Mouse (Mus musculus): ENCODE measurements around the gene Fam222b. TPM values are rescaled to one million over a fixed set of nuclear protein-coding genes. Genes with fewer than 3 reads are reported as not detected.
A peak's percentile ranks its signal among the peaks of the same experiment; 100 is the strongest.
"Not testable (repeated sequence)": the region's sequence is repeated elsewhere in the genome, so short reads cannot be mapped to it uniquely, and the experiment has no call there.

Fam222b gene
- total RNA-seq, 2 experiments from 2014 or later = 29.5 to 30.3 TPM

DNA sequence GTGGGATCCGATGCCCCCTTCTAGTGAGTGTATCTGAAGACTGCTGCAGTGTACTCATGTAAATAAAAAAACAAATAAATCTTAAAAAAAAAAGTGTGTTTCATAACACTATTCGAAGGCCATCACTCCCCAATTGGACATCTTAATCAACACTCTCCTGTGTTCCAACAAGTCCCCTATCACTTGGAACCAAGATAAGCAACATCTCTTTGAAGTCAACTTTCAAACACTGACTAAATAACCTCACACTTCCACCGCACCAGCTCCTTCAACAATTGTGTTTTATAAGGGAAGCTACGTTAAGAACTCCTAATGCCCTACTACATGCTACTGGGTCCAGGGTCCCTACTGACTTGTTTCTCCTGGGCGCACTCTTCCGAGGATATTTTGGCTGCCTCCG, 88.0 kb downstream of the Fam222b start:
- no peak for DNase-seq (ENCODE audit: low spot score in 2 of 2)
- Histone ChIP-seq H3K4me3 (peak overlapping the region; percentile 100), H3K27ac (peak overlapping the region; percentile 97)
- no peak for TF ChIP-seq CTCF (conservative IDR thresholded peaks at IDR 0.05)

DNA sequence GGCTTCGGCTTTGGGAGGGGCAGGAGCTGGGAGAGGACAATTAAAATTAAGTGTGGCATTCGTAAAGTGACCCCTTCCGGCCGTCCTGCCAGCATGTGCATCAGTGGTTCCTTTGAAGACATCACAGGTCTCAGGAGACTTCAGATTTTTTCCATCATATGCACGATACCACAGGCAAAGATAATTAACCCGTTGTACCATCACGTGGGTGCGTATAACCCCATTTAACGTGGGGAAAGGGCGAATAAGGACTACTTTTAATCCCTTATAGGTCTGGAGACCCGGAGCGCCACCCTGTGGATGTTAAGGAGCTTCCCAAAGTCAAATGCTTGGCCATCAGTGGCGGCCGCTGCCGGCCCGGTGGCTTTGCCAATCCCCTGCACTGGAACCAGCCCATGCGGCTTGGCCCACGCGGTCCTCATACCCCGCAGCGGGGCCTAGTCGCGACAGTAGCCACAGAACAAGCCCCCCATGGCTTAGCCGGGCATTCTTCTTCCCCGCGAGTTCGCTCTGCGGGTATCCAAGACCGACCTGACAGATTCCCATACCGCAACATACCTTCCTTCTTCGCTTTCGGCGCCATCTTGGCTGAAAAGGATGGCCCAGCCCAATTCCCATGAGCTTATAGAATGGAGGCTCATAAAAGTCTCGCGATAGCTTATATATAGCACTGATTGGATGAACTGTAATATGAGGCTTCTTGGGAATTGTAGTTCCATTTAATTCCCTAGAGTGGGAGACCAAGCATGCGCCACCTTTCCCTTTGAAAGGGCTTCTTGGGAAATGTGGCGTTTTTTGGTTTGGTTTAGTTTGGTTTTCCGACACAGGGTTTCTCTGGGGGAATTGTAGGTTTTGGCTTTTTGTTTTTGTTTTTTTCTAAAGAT, 88.7 kb downstream of the Fam222b start, which contains the start of gene Rpl23a:
Gene Rpl23a (minus strand): TSS at position 624 of the 884 bp plus-strand sequence.
- TF ChIP-seq CTCF (conservative IDR thresholded peaks at IDR 0.05) = peak; percentile 64
- Histone ChIP-seq H3K4me3 (peak within 1 kb of the TSS; percentile 100), H3K27ac (peak within 1 kb of the TSS; percentile 97)
- DNase-seq (ENCODE audit: low spot score in 2 of 2) = peak; percentile 82 to 91

DNA sequence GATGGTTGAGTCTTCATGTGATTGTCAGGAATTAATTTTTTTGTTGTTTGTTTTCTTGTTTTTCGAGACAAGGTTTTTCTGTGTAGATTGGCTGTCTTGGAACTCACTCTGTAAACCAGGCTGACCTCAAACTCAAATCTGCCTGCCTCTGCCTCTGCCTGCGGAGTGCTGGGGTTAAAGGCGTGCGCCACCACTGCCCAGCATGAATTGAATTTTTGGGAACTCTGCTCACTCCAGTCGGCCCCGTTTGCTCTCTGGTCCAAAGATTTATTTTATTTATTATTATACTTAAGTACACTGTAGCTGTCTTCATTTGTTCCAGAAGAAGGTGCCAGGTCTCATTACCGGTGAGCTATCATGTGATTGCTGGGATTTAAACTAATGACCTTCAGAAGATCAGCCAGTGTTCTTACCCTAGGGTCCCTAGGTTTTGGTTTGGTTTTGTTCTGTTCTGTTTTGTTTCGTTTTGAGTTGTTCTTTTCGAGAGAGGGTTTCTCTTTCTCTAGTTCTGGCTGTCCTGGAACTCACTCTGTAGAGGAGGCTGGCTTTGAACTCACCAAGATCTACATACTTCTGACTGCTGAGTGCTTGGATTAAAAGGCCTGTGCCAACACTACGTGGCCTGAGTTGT, 89.5 kb downstream of the Fam222b start:
- no peak for TF ChIP-seq CTCF (conservative IDR thresholded peaks at IDR 0.05)
- no peak for DNase-seq (ENCODE audit: low spot score in 2 of 2)
- H3K27ac ChIP-seq = peak overlapping the region; percentile 97
- H3K4me3 ChIP-seq = peak overlapping the region; percentile 100

DNA sequence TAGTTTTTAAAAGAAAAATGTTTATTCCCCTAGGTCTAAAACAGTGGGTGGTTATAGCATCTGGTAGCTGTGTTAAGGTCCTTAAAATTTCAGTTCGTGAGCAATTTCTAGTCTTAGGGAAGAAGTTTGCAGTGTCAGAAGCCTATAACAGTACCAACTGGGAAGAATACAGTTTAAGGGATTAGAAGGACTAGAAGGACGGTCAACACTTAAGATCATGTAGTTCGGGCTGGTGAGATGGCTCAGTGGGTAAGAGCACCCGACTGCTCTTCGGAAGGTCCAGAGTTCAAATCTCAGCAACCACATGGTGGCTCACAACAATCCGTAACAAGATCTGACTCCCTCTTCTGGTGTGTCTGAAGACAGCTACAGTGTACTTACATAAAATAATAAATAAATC, 90.2 kb downstream of the Fam222b start:
- not testable (repeated sequence) for H3K4me3 ChIP-seq; H3K27ac ChIP-seq; DNase-seq (ENCODE audit: low spot score in 2 of 2)

DNA sequence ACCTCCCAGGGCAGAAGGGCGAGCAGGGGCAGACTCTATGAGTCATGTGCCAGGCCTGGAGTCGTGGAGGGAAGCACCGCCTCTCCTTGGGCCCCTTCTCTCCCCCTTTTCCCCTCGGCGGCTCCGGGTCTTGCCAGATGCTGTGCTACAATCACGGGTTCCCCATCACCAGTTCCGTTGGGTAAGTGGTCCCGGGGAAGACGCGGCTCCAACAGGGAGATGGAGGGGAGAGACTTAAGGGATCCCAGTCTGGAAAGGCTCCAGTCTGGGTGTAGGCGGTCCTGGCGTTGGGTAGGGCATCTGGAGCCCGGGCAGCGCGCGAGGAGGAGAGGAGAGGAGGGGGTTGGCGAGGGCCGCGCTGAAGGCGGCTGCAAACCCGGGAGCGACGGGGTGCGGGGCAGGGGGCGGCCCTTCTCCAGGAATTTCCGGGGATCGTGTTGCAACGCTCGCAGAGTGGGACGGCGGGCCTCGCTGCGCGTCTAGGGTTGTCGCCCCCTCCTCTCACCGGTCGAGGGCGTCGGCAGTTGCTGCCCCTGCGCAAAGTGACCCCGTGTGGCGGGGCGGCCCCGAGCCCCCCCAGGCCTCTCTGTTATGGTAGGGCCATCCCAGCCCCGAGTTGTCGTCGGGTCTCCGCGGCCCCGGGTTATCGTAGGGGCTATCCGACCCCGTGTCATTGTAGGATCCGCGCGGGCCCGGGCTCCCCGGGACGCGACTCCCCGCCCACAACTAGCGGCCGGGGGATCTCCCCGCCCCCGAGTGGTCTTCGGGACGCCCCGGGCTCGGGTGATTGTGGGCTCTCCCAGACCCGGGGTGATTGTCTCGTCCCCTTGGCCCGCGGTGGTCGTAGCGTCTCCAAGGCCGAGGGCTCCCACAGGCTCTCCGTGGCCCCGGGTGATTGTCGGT, 94.1 kb downstream of the Fam222b start, which contains the start of gene Rab34:
Gene Rab34 (plus strand): TSS at position 100 of the 903 bp plus-strand sequence.
- Histone ChIP-seq H3K4me3 (peak within 1 kb of the TSS; percentile 79), H3K27ac (peak within 1 kb of the TSS; percentile 95)
- DNase-seq (ENCODE audit: low spot score in 2 of 2) = peak; percentile 76 to 79
- TF ChIP-seq CTCF (conservative IDR thresholded peaks at IDR 0.05) = no peak

DNA sequence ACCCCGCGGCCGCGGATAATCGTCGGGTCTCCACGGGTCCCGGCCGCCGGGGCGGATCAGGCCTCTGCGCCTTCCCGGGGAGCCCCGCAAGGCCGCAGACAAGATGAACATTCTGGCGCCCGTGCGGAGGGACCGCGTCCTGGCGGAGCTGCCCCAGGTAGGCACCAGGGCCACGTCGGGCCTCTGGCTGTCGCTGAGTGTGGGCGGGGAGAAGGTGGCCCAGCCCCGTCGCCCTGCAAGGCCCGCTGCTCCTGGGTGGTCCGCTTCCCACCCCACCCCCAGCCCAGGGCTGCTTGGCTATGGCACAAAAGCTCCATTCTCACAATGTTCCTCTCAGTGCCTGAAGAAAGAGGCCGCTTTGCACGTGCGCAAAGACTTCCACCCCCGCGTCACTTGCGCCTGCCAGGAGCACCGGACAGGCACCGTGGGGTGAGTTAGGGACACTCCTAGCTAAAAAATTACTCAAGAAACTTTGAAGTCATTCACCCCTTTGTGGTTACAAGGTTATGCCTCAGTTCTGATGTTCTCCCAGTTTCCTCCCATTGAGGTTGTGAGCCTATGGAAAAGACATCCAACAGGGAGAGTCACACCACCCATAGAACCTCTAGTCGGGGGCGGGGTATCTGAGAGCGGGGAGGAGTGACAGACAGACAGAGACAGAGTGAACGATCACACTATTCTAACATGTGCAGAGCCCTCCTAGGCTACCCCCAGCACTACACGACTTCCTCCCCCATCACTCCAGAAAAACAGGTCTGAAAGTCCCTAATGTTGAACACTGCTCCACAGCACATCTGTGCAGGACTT, 95.0 kb downstream of the Fam222b start:
- DNase-seq (ENCODE audit: low spot score in 2 of 2) = peak; percentile 68 to 72
- Histone ChIP-seq H3K27ac (peak overlapping the region; percentile 95), H3K4me3 (peak overlapping the region; percentile 79)
- TF ChIP-seq CTCF (conservative IDR thresholded peaks at IDR 0.05) = no peak

DNA sequence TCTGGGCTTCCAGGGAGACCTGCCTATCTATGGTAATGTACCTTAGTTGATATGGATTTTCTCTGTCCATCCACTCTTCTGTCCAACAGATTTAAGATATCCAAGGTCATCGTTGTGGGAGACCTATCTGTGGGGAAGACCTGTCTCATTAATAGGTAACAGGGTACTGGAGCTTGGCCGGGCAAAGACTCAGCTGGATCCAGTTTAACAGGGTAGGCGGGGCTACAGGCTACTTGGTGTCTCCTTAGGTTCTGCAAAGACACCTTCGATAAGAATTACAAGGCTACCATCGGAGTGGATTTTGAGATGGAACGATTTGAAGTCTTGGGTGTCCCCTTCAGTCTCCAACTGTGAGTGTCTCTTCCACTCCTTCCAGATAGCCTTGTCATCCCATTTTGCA, 95.6 kb downstream of the Fam222b start:
- peak overlapping the region; percentile 79 for H3K4me3 ChIP-seq
- peak overlapping the region; percentile 95 for H3K27ac ChIP-seq
- no peak for DNase-seq (ENCODE audit: low spot score in 2 of 2)
- TF ChIP-seq CTCF (conservative IDR thresholded peaks at IDR 0.05) = no peak

DNA sequence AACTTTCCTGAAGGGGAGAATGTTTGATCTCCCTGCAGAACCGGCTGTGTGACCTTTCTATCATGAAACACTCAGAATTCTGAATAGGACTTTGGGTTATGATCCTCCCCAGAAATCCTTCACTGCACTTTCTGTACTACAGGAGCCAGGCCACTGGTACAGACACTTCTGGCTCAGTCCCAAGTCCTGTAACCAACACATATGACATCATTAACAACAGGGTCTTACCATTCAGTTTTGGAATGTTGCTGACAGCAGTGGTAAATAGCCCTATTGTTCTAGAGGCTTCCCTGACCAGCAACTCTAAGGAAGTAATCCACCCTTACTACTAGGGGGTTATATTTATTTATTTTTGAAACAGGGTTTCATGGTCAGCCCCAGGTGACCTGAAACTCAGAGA, 98.7 kb downstream of the Fam222b start, which contains the start of gene Proca1:
Gene Proca1 (plus strand): TSS at position 280 of the 400 bp plus-strand sequence.
- TF ChIP-seq CTCF (conservative IDR thresholded peaks at IDR 0.05) = no peak
- no peak within 1 kb of the TSS for H3K27ac ChIP-seq
- H3K4me3 ChIP-seq = no peak within 1 kb of the TSS
- no peak for DNase-seq (ENCODE audit: low spot score in 2 of 2)

DNA sequence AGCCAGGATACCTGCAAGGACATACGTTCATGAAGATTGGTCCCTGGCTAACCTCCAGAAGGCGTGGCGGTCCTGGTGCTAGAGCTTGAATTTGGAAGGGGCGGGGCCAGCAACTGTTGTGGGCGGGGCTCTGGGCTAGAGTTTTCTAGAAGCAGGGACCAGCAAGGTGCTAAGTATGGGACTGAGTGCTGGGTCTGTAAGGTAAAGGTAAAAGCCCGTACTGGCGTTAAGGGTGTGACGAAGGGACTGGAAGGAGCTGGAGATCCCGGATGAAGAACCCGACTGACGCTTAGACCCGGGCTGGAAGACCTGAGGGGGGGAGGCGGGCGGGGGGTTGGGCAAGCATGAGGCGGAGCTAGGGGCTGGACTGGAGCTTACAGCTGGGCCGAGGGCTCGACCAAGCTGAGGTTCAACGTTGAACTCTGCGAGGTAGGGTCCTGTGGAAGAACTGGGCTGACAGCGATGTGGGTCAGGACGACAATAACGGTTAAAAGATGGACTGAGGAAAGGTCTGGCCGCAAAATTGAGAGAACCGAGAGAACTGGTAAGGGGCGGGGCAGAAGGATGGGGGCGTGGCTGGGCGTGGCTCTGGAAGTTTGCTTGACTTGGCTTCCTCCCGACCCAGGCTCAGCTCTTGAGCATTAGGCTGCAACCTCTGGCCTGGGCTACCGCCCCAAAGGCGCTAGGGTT, 100.1 kb downstream of the Fam222b start:
- peak overlapping the region; percentile 49 for H3K4me3 ChIP-seq
- peak overlapping the region; percentile 51; the same call in 1 of the 2 replicates for H3K27ac ChIP-seq
- no peak for TF ChIP-seq CTCF (conservative IDR thresholded peaks at IDR 0.05)
- DNase-seq (ENCODE audit: low spot score in 2 of 2) = no peak

DNA sequence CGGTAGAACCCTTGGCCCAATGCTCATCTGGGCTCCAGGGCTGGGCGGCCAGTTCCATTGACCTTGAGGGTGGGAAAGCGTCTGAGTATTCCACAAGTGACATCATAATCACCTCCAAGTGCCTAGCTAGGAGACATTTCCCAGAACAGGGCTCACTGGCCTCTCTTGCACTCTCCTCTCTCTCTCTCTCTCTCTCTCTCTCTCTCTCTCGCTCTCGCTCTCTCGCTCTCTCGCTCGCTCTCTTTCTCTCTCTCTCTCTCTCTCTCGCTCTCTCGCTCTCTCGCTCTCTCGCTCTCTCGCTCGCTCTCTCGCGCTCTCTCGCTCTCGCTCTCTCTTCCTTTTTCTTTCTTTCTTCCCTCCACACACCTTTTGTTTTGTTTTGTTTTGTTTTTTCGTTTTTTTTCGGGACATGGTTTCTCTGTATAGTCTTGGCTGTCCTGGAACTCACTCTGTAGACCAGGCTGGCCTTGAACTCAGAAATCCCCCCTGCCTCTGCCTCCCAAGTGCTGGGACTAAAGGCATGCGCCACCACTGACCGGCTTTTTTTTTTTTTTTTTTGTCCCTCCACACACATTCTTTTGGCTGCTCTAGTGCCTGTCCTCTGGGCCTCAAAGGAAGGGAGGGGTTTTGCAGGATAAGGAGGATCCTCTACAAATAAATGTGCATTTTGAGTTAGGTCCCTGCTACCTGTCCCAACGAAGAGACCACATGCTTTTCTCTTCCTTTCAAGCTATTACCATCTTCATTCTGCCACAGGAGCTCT, 100.8 kb downstream of the Fam222b start:
- peak overlapping the region; percentile 49 for H3K4me3 ChIP-seq
- no peak for TF ChIP-seq CTCF (conservative IDR thresholded peaks at IDR 0.05)
- H3K27ac ChIP-seq = peak overlapping the region; percentile 51; the same call in 1 of the 2 replicates
- no peak for DNase-seq (ENCODE audit: low spot score in 2 of 2)

Measured in layer of hippocampus, adult 2 months (tissue).